Mouse (Mus musculus) right cerebral cortex, adult 18-20 months (tissue): ENCODE data around the gene Ash1l.
"Not testable (repeated sequence)": the region's sequence is repeated elsewhere in the genome, so short reads cannot be mapped to it uniquely, and the experiment has no call there.

Experiments
- DNase-seq: peaks from one replicate; pipeline ENCODE4 v3.0.0; 2022; ENCODE audit warnings: mixed read lengths

The Ash1l gene

DNA sequence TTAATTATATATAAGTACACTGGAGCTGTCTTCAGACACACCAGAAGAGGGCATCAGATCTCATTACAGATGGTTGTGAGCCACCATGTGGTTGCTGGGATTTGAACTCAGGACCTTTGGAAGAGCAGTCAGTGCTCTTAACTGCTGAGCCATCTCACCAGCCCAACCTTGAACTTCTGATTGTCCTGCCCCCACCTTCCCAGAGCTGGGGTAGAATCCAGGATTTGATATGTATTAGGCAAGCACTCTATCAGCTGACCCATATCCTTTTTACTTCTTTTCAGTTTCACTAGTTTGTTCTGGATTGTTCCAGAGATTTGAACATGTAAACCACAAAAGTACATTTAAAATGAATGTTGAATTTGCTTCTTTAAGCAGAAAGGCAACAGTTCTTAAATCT is 12.8 kb downstream of the Ash1l start:
- DNase-seq, result not testable (repeated sequence)

- no peak for DNase-seq
Observed at GRCm38 (mm10) chr3:88975012-88975411, 24.6 kb downstream of the Ash1l start.

GRCm38 (mm10) chr3:88981206-88982010 is 31.0 kb downstream of the Ash1l start:
- DNase-seq, result peak; percentile 10

- no peak for DNase-seq
Observed at GRCm38 (mm10) chr3:88983921-88984381, 33.5 kb downstream of the Ash1l start.

- no peak for DNase-seq
Observed at GRCm38 (mm10) chr3:88992793-88993192, 42.4 kb downstream of the Ash1l start.

DNA sequence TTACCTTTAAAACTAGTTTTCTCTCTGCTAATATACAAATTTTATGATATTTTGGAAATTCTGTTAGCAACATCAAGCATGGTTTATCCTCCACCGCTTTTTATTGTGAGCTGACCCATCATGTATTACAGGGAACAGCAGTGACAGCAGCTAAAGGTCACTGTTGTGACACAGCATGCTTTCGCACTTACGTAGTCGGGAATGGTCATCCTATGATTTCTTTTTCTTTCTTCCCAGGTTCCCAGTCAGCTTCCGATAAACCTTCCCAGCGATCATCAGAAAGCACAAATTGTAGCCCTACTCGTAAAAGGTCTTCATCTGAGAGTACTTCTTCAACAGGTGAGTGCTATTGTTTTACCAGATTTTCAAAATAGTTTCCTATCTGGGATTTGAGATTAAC is 51.1 kb downstream of the Ash1l start:
- no peak for DNase-seq

DNA sequence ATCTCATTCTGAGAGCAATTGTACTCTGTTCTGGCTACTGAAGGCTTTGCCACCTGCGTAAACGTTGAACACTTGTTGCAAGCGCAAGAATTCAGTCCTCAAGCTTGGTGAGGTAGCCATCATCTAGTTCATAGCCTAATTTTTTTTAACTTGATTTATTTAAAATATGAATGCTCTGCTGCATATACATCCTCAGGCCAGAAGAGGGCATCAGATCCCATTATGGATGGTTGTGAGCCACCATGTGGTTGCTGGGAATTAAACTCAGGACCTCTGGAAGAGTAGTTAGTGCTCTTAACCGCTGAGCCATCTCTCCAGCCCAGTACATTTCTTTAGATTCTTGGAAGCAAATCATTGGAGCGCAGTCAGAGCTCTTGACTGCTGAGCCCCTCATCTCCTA is 80.5 kb downstream of the Ash1l start:
- DNase-seq, result not testable (repeated sequence)

GRCm38 (mm10) chr3:89043359-89043758 is 92.9 kb downstream of the Ash1l start:
- no peak for DNase-seq

DNA sequence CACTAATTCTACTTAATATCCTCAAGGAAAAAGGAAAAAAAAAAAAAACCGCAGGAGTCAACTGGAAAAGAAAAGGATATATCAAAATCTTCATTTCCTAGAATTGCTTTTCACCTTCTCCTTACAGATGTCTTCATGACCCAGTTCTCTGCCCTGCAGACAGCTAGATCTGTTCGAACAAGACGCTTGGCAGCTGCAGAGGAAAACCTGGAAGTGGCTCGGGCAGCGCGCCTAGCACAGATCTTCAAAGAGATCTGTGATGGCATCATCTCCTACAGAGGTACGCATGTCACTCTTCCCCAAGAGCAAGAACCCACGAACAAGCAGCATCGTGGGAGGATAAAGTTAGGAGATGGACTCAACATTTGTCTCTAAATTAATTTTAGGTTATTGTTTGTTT is 107.9 kb downstream of the Ash1l start:
- DNase-seq, result peak; percentile 49

DNA sequence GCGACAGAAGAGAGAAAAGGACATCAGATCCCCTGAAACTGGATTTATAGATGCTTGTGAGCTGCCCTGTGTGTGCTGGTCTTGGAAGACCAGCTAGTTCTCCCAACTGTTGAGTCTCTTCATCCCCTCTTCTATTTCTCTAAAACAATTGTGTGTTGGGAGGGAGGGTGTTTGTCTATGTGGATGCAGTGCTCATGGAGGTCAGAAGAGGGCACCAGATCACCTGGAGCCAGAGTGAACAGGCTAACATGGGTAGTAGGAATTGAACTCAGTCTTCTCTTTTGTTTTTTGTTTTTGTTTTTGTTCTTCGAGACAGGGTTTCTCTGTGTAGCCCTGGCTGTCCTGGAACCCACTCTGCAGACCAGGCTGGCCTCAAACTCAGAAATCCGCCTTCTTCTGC is 108.4 kb downstream of the Ash1l start:
- DNase-seq, result peak; percentile 23

- DNase-seq, result no peak
Observed at GRCm38 (mm10) chr3:89061696-89062095, 111.3 kb downstream of the Ash1l start.

DNA sequence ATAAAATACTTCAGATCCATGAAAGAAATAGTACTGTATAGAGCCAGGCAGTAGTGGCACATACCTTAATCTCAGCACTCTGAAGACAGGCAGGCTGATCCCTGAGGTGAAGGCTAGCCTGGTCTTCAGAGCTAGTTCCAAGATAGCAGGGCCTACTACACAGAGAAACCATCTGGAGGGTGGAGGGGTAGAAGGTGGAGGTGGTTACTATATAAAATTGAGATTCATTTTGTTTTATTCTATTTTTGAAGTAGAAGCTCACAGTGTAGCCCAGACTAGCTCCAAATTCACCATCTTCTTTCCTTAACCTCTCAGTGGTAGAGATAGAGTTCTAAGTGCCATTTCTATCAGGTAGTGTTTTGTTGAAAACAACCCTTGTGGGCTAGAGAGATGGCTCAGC is 116.8 kb downstream of the Ash1l start:
- DNase-seq, result no peak

DNA sequence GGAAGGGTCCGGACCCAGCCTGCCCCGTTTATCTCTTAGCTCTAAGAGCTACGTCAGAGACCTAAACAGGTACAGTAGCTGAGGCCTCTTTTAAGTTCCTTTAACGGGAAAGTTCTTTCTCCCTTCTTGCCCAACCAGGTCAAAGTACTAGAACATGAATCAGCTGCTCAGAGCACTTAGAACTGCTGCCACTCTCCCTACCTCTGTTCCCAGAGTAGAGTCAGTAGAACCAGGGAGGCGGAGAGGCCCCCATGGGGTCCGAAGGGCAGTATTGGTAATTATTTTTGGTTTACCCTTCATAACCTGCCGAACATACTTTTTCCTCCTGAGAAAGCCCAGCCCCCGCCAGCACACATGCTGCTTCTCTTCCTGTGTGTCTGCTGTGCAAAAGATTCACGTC is 127.0 kb downstream of the Ash1l start:
- DNase-seq, result no peak

GRCm38 (mm10) chr3:89082287-89082686 is 131.9 kb downstream of the Ash1l start:
- not testable (repeated sequence) for DNase-seq

- peak; percentile 56 for DNase-seq
Observed at GRCm38 (mm10) chr3:89084133-89084532, 133.7 kb downstream of the Ash1l start.

DNA sequence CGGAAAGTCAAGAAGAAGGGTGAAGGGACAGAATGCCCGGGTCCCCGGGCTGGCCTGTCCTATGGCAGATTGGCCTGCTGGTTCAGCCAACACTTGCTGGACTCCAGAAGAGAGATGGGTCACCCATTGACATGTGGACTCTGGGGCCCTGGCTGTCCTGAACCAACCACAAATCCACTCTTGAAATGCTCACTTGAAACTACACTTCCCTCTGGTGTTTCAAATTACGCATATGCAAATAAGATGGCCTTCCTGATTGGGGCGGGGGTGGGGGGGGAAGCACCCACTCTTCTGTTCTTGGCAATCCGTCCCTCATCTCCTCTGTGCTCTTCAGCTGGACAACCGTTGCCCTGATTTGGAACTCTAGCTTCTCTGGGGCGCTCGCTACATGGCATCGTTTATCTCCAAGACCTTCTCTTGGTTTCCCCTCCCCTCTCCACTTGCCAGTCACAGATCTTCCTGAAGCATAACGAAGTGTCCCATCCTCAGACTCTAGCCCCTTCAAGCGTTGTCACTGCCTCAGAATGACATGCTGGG is 134.3 kb downstream of the Ash1l start:
- DNase-seq, result no peak

- DNase-seq, result peak; percentile 70
Observed at GRCm38 (mm10) chr3:89087338-89088110, 137.1 kb downstream of the Ash1l start.

DNA sequence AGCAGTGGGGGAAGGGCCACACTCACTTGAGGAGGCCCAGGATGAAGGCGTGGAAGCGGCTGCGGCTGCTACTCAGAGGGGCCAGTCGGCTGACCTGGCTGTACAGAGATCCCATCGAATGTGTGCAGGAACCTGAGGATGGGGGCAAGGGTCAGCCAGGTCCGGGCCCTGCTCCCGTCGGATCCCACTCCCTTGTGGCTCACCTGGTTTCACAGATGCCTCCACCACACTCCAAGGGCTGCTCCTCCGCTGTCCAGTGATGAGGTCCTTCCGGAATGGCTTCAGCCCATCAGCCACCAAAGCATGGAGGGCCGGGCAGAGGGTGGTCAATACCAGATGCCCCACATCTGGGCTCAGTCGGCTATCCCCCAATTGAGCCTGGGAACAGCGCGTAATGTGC is 138.6 kb downstream of the Ash1l start:
- no peak for DNase-seq

GRCm38 (mm10) chr3:89089882-89090591 is 139.6 kb downstream of the Ash1l start:
- DNase-seq, result peak; percentile 94

- DNase-seq, result peak; percentile 89
Observed at GRCm38 (mm10) chr3:89090694-89091655, 140.6 kb downstream of the Ash1l start.

DNA sequence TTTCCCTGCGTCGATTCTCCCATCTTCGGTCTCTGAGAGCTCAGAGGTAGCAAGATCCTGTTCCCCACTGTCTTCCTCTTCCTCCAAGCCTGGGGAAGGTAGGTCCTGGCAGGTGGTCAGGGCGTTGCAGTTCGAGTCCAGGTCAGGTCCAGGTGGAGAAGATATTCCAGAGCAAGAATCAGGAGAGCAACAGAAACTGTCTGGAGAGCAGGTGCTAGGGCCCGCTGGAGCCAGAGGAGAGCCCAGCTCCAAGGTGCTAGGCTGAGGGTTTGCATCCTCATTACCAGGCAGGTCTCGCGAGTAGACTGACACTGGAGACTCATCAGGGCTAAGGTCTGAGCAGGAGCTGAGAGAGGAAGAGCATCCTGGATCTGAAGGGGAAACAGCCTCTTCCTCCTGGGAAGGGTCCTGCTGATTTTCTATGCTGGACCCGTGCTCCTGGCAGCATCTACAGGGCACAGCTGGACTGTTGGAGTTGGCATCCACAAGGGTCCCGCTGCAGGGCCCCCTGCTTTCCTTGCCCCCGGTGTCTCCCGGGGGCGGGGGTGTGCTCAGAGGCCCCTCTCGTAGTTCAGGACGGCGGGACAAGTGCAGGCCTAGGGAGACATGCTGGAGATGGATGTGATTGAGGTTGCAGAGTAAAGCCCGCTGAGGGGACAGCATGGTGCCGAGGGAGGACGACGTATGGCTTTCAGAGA is 141.5 kb downstream of the Ash1l start:
- peak; percentile 13 for DNase-seq
